Mouse (Mus musculus) brain, embryonic 14.5 days (tissue): ENCODE results near the gene Treml2. TPM values are rescaled to one million over a fixed set of nuclear protein-coding genes. Genes with fewer than 3 reads are reported as not detected.
"Not testable (repeated sequence)": the region's sequence is repeated elsewhere in the genome, so short reads cannot be mapped to it uniquely, and the experiment has no call there.

ENCODE experiments used
- DNase-seq: peaks from one replicate; pipeline ENCODE4 v3.0.0-alpha.2; 2011; ENCODE audit warnings: low read depth
- CTCF ChIP-seq: fragments of 200-500 bp; IDR thresholded peaks from 2 replicates; pipeline ENCODE4 v1.5.1; 2012; ENCODE audit warnings: inconsistent platforms, mild to moderate bottlenecking, moderate library complexity, borderline replicate concordance; ENCODE audit not compliant: insufficient read depth, insufficient read length; ENCODE audit errors: extremely low read depth
- POLR2A ChIP-seq: fragments of 200-500 bp; IDR thresholded peaks from 2 replicates; pipeline ENCODE4 v1.6.1; 2012; ENCODE audit warnings: mild to moderate bottlenecking, inconsistent platforms, borderline replicate concordance; ENCODE audit not compliant: poor library complexity, insufficient read depth, insufficient read length, severe bottlenecking; ENCODE audit errors: extremely low read depth
- polyA plus RNA-seq: library from polyadenylated mRNA; depleted of rRNA; stranded (reverse); fragments of >200 nt; gene quantifications from 2 replicates; pipeline ENCODE4 v1.2.3, GENCODE M21; 2012; rRNA removed

The Treml2 gene
- polyA plus RNA-seq, 1 experiment = 0.42 TPM

- no peak for DNase-seq
- TF ChIP-seq CTCF (no peak), POLR2A (no peak)
Measured at GRCm38 (mm10) chr17:48346231-48346630, 46.9 kb downstream of the Treml2 start, which contains the start of gene Trem2. Trem2 (plus strand) TSS chr17:48346401.

- TF ChIP-seq POLR2A = no peak
- TF ChIP-seq CTCF = no peak
- no peak for DNase-seq
Measured at GRCm38 (mm10) chr17:48346834-48347233, 47.5 kb downstream of the Treml2 start.

- TF ChIP-seq POLR2A = no peak
- TF ChIP-seq CTCF = no peak
- DNase-seq = no peak
Measured at GRCm38 (mm10) chr17:48347287-48347686, 48.0 kb downstream of the Treml2 start.

GRCm38 (mm10) chr17:48350681-48351193 is 51.4 kb downstream of the Treml2 start:
- TF ChIP-seq POLR2A (no peak), CTCF (no peak)
- DNase-seq = no peak

GRCm38 (mm10) chr17:48352976-48353375 is 53.7 kb downstream of the Treml2 start:
- DNase-seq = not testable (repeated sequence)

- DNase-seq = no peak
- TF ChIP-seq POLR2A (no peak), CTCF (no peak)
Measured at GRCm38 (mm10) chr17:48355822-48356221, 56.5 kb downstream of the Treml2 start.

GRCm38 (mm10) chr17:48357892-48358291 is 58.6 kb downstream of the Treml2 start:
- no peak for DNase-seq
- no peak for TF ChIP-seq POLR2A
- no peak for TF ChIP-seq CTCF

GRCm38 (mm10) chr17:48359616-48360015 is 60.3 kb downstream of the Treml2 start, which contains the start of gene Treml1:
Treml1 (plus strand) TSS chr17:48359916.
- no peak for TF ChIP-seq CTCF
- TF ChIP-seq POLR2A = no peak
- no peak for DNase-seq

- no peak for TF ChIP-seq CTCF
- TF ChIP-seq POLR2A = no peak
- no peak for DNase-seq
Measured at GRCm38 (mm10) chr17:48360462-48360861, 61.2 kb downstream of the Treml2 start.

Other genes with a start within 250 kb of the Treml2 start
- gene 1700067P10Rik, start 210.2 kb upstream of the Treml2 start, polyA plus RNA-seq = not detected in 2 replicates
- not detected in 2 replicates for gene 9830107B12Rik, start 153.2 kb upstream of the Treml2 start, polyA plus RNA-seq
- gene A530064D06Rik, start 132.2 kb upstream of the Treml2 start, polyA plus RNA-seq = 0.05 and 0.16 TPM in 2 replicates
- not detected in 2 replicates for gene Trem1, start 66.7 kb upstream of the Treml2 start, polyA plus RNA-seq
- gene Trem3, start 51.7 kb upstream of the Treml2 start, polyA plus RNA-seq = 0.08 TPM in 1 of 2 replicates, not detected in the other
- 0.05 TPM in 1 of 2 replicates, not detected in the other for gene Treml4, start 35.2 kb upstream of the Treml2 start, polyA plus RNA-seq
- gene B430306N03Rik, start 16.6 kb downstream of the Treml2 start, polyA plus RNA-seq = 0.06 and 0.26 TPM in 2 replicates
- 5.4 and 5.6 TPM in 2 replicates for gene Trem2, start 46.9 kb downstream of the Treml2 start, polyA plus RNA-seq
- gene Treml1, start 60.4 kb downstream of the Treml2 start, polyA plus RNA-seq = 0.50 and 1.0 TPM in 2 replicates
- 99.1 and 121 TPM in 2 replicates for gene Nfya, start 110.4 kb downstream of the Treml2 start, polyA plus RNA-seq
- 24.1 and 32.8 TPM in 2 replicates for gene Oard1, start 110.5 kb downstream of the Treml2 start, polyA plus RNA-seq
- gene Apobec2, start 133.4 kb downstream of the Treml2 start, polyA plus RNA-seq = 0.26 and 0.36 TPM in 2 replicates
- 6.5 and 8.2 TPM in 2 replicates for gene Tspo2, start 152.0 kb downstream of the Treml2 start, polyA plus RNA-seq
- 0.14 TPM in 2 replicates for gene Unc5cl, start 155.4 kb downstream of the Treml2 start, polyA plus RNA-seq